Mouse (Mus musculus): Measurements from ENCODE around the gene Sncg.
"Not testable (repeated sequence)": the region's sequence is repeated elsewhere in the genome, so short reads cannot be mapped to it uniquely, and the experiment has no call there.

Sncg gene

GRCm38 (mm10) chr14:34374577-34374976 lies at the start of gene Sncg:
Gene Sncg, minus strand, starts transcription at chr14:34374789.
- DNase-seq (ENCODE audit: low spot score in 2 of 2): no peak

GRCm38 (mm10) chr14:34421078-34421477 lies 46.5 kb upstream of the Sncg start:
- no peak for DNase-seq (ENCODE audit: low spot score in 2 of 2)

GRCm38 (mm10) chr14:34417501-34417900 lies 42.9 kb upstream of the Sncg start:
- DNase-seq (ENCODE audit: low spot score in 2 of 2): no peak

- DNase-seq (ENCODE audit: low spot score in 2 of 2): not testable (repeated sequence)
Measured at GRCm38 (mm10) chr14:34416946-34417345, 42.4 kb upstream of the Sncg start.

GRCm38 (mm10) chr14:34412164-34412896 lies 37.7 kb upstream of the Sncg start:
- no peak for DNase-seq (ENCODE audit: low spot score in 2 of 2)

- no peak for DNase-seq (ENCODE audit: low spot score in 2 of 2)
Measured at GRCm38 (mm10) chr14:34410716-34411115, 36.1 kb upstream of the Sncg start.

- no peak for DNase-seq (ENCODE audit: low spot score in 2 of 2)
Measured at GRCm38 (mm10) chr14:34403424-34403823, 28.8 kb upstream of the Sncg start.

GRCm38 (mm10) chr14:34402871-34403270 lies 28.3 kb upstream of the Sncg start:
- DNase-seq (ENCODE audit: low spot score in 2 of 2): no peak

- DNase-seq (ENCODE audit: low spot score in 2 of 2): peak in 1 of 2 experiments; percentile 50
Measured at GRCm38 (mm10) chr14:34401135-34401534, 26.5 kb upstream of the Sncg start.

GRCm38 (mm10) chr14:34400021-34400420 lies 25.4 kb upstream of the Sncg start:
- DNase-seq (ENCODE audit: low spot score in 2 of 2): no peak

GRCm38 (mm10) chr14:34399301-34399700 lies 24.7 kb upstream of the Sncg start:
- DNase-seq (ENCODE audit: low spot score in 2 of 2): no peak

- DNase-seq (ENCODE audit: low spot score in 2 of 2): no peak
Measured at GRCm38 (mm10) chr14:34398901-34399300, 24.3 kb upstream of the Sncg start.

- no peak for DNase-seq (ENCODE audit: low spot score in 2 of 2)
Measured at GRCm38 (mm10) chr14:34397871-34398270, 23.3 kb upstream of the Sncg start.

GRCm38 (mm10) chr14:34393295-34393694 lies 18.7 kb upstream of the Sncg start:
- no peak for DNase-seq (ENCODE audit: low spot score in 2 of 2)

- DNase-seq (ENCODE audit: low spot score in 2 of 2): no peak
Measured at GRCm38 (mm10) chr14:34382921-34383704, 8.5 kb upstream of the Sncg start.

GRCm38 (mm10) chr14:34378560-34379331 lies 4.2 kb upstream of the Sncg start:
- no peak for DNase-seq (ENCODE audit: low spot score in 2 of 2)

- DNase-seq (ENCODE audit: low spot score in 2 of 2): no peak
Measured at GRCm38 (mm10) chr14:34377121-34377520, 2.5 kb upstream of the Sncg start.

GRCm38 (mm10) chr14:34375941-34376340 lies 1.4 kb upstream of the Sncg start:
- no peak for DNase-seq (ENCODE audit: low spot score in 2 of 2)

- DNase-seq (ENCODE audit: low spot score in 2 of 2): no peak
Measured at GRCm38 (mm10) chr14:34375415-34375904, 871 bp upstream of the Sncg start, which contains the start of gene Mmrn2. Gene Mmrn2, plus strand, starts transcription at chr14:34375465.

GRCm38 (mm10) chr14:34373581-34373980 lies 1.0 kb downstream of the Sncg start:
- no peak for DNase-seq (ENCODE audit: low spot score in 2 of 2)

- DNase-seq (ENCODE audit: low spot score in 2 of 2): peak in 1 of 2 experiments; percentile 54
Measured at GRCm38 (mm10) chr14:34372646-34373045, 1.9 kb downstream of the Sncg start.

- no peak for DNase-seq (ENCODE audit: low spot score in 2 of 2)
Measured at GRCm38 (mm10) chr14:34371763-34372162, 2.8 kb downstream of the Sncg start.

Measured in frontal cortex, postnatal 10 days (tissue).